Mouse (Mus musculus) midbrain, embryonic 13.5 days (tissue): ENCODE results near the gene Zfp771. TPM values are rescaled to one million over a fixed set of nuclear protein-coding genes. Genes with fewer than 3 reads are reported as not detected.
A peak's percentile ranks its signal among the peaks of the same experiment; 100 is the strongest.

Experiments used
- ATAC-seq: fragments of 200-750 bp; cut with Nextera tagmentation; 2 replicates; pipeline ENCODE4 v1.8.0; 2017; ENCODE audit warnings: mild to moderate bottlenecking, moderate TSS enrichment, moderate library complexity
- H3K27ac ChIP-seq: fragments of 300-500 bp; sonication (generic); 2 replicates; pipeline ENCODE4 v1.5.1; 2015; ENCODE audit warnings: inconsistent platforms, mild to moderate bottlenecking, moderate library complexity
- H3K27me3 ChIP-seq: fragments of 300-500 bp; sonication (generic); 2 replicates; pipeline ENCODE4 v1.6.1; 2015; ENCODE audit warnings: mild to moderate bottlenecking, inconsistent platforms
- H3K36me3 ChIP-seq: fragments of 300-500 bp; sonication (generic); 2 replicates; pipeline ENCODE4 v1.6.1; 2015; ENCODE audit warnings: mild to moderate bottlenecking, inconsistent platforms
- H3K4me1 ChIP-seq: fragments of 300-500 bp; sonication (generic); replicated peaks from 2 replicates; pipeline ENCODE4 v1.6.1; 2015; ENCODE audit warnings: inconsistent platforms
- H3K4me2 ChIP-seq: fragments of 300-500 bp; sonication (generic); replicated peaks from 2 replicates; pipeline ENCODE4 v1.6.1; 2015; ENCODE audit warnings: moderate library complexity, mild to moderate bottlenecking, inconsistent platforms
- H3K4me3 ChIP-seq: fragments of 300-500 bp; sonication (generic); replicated peaks from 2 replicates; pipeline ENCODE4 v1.5.1; 2015; ENCODE audit warnings: mild to moderate bottlenecking, inconsistent platforms
- H3K9ac ChIP-seq: fragments of 300-500 bp; sonication (generic); replicated peaks from 2 replicates; pipeline ENCODE4 v1.6.1; 2015; ENCODE audit warnings: mild to moderate bottlenecking, inconsistent platforms
- H3K9me3 ChIP-seq: fragments of 300-500 bp; sonication (generic); 2 replicates; pipeline ENCODE4 v1.6.1; 2016; ENCODE audit warnings: mild to moderate bottlenecking, inconsistent platforms
- WGBS: fragments of 180-500 bp; shearing (Covaris S2); methylation state at CpG from one replicate; pipeline ENCODE4 v1.1.7; 2015; 5-methylcytosine and 5-hydroxymethylcytosine counted together
- polyA plus RNA-seq: library from polyadenylated mRNA; unstranded; fragments of >200 nt; fragmentation: Nextera tagmentation; extraction: Ambion mirVana; gene quantifications from 2 replicates; pipeline ENCODE4 v1.2.1, GENCODE M21; 2015

Gene Zfp771
- polyA plus RNA-seq, 1 experiment from 2014 or later: 59.7 TPM

DNA sequence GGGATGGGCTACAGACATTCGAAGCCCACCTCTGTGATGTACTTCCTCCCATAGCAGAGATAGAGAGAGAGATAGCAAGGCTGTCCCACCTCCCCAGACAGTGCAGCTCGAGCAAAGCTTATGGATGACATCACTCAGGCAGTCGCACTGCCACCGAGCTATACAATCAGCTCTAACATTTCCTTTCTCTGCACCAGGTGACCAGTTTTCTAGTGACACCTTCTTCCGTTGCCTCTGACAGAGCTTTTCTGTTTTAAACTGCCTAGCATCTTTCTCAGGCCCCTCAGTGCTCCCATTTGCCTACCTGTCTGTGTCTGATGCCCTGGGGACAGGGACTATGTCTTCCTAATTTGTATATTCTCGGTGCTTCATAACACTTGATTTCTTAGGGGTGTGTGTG is 23.6 kb upstream of the Zfp771 start:
- peaks cover 4% of the 10 kb centered on the region; the same call in 1 of the 2 replicates for H3K36me3 ChIP-seq

GRCm38 (mm10) chr7:127223106-127223505 is 21.0 kb upstream of the Zfp771 start:
- peaks cover 5% of the 10 kb centered on the region; the same call in 1 of the 2 replicates for H3K36me3 ChIP-seq
- no peaks in the 10 kb centered on the region for H3K4me1 ChIP-seq
- H3K9me3 ChIP-seq: no peaks in the 10 kb centered on the region
- H3K9ac ChIP-seq: no peak overlapping the region
- H3K4me2 ChIP-seq: no peak overlapping the region
- no peaks in the 10 kb centered on the region for H3K27me3 ChIP-seq
- no peak overlapping the region for H3K4me3 ChIP-seq
- no peak for ATAC-seq
- WGBS: 97% methylated on average over 3 of the region's 3 CpGs
- H3K27ac ChIP-seq: no peak overlapping the region

More for the DNA sequence above, 23.6 kb upstream of the Zfp771 start:
- WGBS: 89% methylated on average over 6 of the region's 6 CpGs
- H3K4me1 ChIP-seq: no peaks in the 10 kb centered on the region
- H3K9me3 ChIP-seq: no peaks in the 10 kb centered on the region
- H3K27me3 ChIP-seq: no peaks in the 10 kb centered on the region
- no peak overlapping the region for H3K4me3 ChIP-seq
- no peak overlapping the region for H3K9ac ChIP-seq
- H3K27ac ChIP-seq: no peak overlapping the region
- no peak overlapping the region for H3K4me2 ChIP-seq
- no peak for ATAC-seq

DNA sequence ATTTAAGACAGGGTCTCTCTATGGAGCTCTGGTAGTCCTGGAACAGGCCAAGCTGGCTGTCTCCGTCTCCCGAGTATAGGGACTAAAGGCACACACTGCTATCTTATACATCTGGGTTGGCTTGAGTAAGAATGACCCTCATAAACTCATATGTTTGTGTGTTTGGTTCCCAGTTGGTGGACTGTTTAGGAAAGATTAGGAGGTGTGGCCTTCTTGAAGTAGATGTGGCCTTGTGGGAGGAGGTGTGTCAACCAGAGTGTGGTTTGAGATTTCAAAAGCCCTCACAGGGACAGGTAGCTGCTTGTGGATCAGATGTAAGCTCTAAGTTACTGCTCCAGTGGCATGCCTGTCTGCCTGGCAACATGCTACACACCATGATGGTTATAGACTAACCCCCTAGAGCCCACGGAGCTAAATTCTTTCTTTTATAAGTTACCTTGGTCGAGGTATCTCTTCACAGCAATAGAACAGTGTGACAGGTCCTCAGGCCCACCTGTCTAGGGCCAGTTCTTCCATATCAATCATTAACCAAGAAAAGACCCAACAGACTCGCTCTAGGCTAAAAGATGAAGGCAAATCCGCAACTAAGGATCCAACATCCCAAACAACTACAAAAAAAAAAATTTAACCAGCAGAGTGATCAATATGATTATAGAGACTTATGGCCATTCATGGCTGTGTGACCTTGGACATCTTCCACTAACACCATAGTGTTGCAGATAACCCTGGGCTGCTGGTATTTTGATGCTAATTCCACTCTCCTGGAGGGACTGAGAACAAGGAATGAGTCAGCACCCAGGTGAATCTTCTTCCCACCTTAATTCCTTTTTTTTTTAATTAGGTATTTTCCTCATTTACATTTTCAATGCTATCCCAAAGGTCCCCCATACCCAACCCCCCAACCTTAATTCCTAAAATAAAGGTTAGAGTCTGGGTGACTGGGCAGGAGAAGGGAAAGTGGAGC is 20.3 kb upstream of the Zfp771 start:
- Histone ChIP-seq H3K9me3 (no peaks in the 10 kb centered on the region), H3K27me3 (no peaks in the 10 kb centered on the region), H3K4me2 (no peak overlapping the region), H3K4me1 (no peaks in the 10 kb centered on the region), H3K27ac (no peak overlapping the region), H3K36me3 (peaks cover 5% of the 10 kb centered on the region; the same call in 1 of the 2 replicates), H3K9ac (no peak overlapping the region), H3K4me3 (no peak overlapping the region)
- WGBS: 94% methylated on average over 6 of the region's 6 CpGs
- no peak for ATAC-seq

DNA sequence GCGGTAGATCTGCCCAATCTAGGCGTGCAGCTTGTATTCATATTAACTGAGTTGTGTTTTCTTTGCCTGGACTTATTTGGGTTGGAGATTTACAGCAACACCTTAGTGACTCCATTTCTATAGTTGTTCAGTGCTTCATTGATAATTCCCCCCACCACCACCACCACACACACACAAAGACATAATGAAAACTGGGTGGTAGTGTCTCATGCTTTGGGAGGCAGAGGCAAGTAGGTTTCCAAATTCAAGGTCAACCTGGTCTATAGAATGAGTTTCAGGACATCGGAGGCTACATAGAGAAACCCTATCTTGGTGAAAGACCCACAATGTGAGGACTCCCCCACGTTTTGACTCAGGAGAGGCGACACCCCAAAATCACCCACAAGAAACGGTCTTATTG is 19.5 kb upstream of the Zfp771 start:
- Histone ChIP-seq H3K36me3 (peaks cover 9% of the 10 kb centered on the region), H3K9me3 (no peaks in the 10 kb centered on the region), H3K4me2 (no peak overlapping the region), H3K27ac (no peak overlapping the region), H3K27me3 (no peaks in the 10 kb centered on the region), H3K4me3 (no peak overlapping the region), H3K9ac (no peak overlapping the region), H3K4me1 (0 out of 2 replicates have a peak, but pooled peaks cover 2% of the 10 kb centered on the region)
- 94% methylated on average over 6 of the region's 6 CpGs for WGBS
- no peak for ATAC-seq

DNA sequence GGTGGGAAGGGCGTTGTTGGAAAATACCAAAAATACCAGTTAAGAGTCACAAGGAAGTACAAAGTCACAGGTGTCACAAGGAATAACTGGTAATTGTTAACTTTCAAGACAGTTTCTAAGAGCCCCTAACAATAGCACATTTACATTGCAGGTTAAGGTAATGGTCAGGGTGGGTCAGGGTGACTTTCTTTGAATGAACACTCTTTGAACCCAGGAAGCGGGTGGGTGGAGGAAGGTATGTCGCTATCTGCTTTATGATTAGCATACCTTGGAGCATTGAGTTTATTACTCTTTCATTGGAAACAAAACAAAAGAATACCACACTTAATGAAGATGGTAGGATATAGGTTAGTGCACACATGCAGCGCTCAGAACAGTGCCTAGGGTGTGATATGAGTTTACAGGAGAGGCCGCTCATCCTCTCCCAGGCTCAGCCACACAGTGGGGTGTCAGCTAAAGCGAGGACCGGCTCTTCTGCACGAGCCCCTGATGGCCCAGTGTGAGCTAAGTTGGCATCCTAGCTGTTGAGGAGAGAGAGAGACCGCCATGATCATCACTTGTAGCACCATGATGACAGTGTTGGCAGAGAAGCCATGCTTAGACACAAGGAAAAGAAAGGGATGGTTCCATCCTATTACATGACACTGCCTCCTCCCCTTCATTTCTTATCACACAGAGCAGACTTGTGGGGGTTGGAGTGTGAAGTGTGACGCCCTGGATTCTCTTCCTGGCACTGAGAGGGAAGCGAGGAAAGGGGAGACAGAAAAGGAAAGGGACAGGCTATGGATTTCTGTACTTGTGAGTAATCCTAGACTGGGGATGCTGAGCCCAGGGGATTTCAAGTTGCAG is 18.7 kb upstream of the Zfp771 start:
- Histone ChIP-seq H3K27me3 (no peaks in the 10 kb centered on the region), H3K9me3 (no peaks in the 10 kb centered on the region), H3K4me3 (no peak overlapping the region), H3K27ac (no peak overlapping the region), H3K4me1 (peaks cover 10% of the 10 kb centered on the region), H3K9ac (no peak overlapping the region), H3K36me3 (peaks cover 16% of the 10 kb centered on the region), H3K4me2 (no peak overlapping the region)
- ATAC-seq: no peak
- whole genome bisulfite sequencing: 92% methylated on average over 11 of the region's 11 CpGs

- no peaks in the 10 kb centered on the region for H3K27me3 ChIP-seq
- peaks cover 26% of the 10 kb centered on the region for H3K4me1 ChIP-seq
- H3K9me3 ChIP-seq: no peaks in the 10 kb centered on the region
- H3K4me3 ChIP-seq: no peak overlapping the region
- 69% methylated on average over 4 of the region's 4 CpGs for WGBS
- H3K36me3 ChIP-seq: peaks cover 19% of the 10 kb centered on the region
- no peak for ATAC-seq
- H3K9ac ChIP-seq: no peak overlapping the region
- H3K27ac ChIP-seq: no peak overlapping the region
- no peak overlapping the region for H3K4me2 ChIP-seq
Observed at GRCm38 (mm10) chr7:127228615-127229303, 15.3 kb upstream of the Zfp771 start.

- peak overlapping the region; percentile 98 for H3K9ac ChIP-seq
- H3K9me3 ChIP-seq: no peaks in the 10 kb centered on the region
- H3K27ac ChIP-seq: peak overlapping the region; percentile 97
- no peaks in the 10 kb centered on the region for H3K27me3 ChIP-seq
- H3K4me2 ChIP-seq: peak overlapping the region; percentile 92
- no peak for ATAC-seq
- 72% methylated on average over 3 of the region's 3 CpGs for WGBS
- peaks cover 33% of the 10 kb centered on the region for H3K36me3 ChIP-seq
- peak overlapping the region; percentile 94 for H3K4me3 ChIP-seq
- peaks cover 45% of the 10 kb centered on the region for H3K4me1 ChIP-seq
Observed at GRCm38 (mm10) chr7:127231376-127231775, 12.7 kb upstream of the Zfp771 start.

- H3K4me2 ChIP-seq: peak overlapping the region; percentile 92
- H3K36me3 ChIP-seq: peaks cover 39% of the 10 kb centered on the region
- peak overlapping the region; percentile 97 for H3K27ac ChIP-seq
- H3K4me1 ChIP-seq: peaks cover 50% of the 10 kb centered on the region
- no peaks in the 10 kb centered on the region for H3K9me3 ChIP-seq
- peak overlapping the region; percentile 98 for H3K9ac ChIP-seq
- 4% methylated on average over 20 of the region's 20 CpGs for WGBS
- no peak for ATAC-seq
- H3K27me3 ChIP-seq: no peaks in the 10 kb centered on the region
- H3K4me3 ChIP-seq: peak overlapping the region; percentile 94
Observed at GRCm38 (mm10) chr7:127231826-127232621, 12.1 kb upstream of the Zfp771 start.

DNA sequence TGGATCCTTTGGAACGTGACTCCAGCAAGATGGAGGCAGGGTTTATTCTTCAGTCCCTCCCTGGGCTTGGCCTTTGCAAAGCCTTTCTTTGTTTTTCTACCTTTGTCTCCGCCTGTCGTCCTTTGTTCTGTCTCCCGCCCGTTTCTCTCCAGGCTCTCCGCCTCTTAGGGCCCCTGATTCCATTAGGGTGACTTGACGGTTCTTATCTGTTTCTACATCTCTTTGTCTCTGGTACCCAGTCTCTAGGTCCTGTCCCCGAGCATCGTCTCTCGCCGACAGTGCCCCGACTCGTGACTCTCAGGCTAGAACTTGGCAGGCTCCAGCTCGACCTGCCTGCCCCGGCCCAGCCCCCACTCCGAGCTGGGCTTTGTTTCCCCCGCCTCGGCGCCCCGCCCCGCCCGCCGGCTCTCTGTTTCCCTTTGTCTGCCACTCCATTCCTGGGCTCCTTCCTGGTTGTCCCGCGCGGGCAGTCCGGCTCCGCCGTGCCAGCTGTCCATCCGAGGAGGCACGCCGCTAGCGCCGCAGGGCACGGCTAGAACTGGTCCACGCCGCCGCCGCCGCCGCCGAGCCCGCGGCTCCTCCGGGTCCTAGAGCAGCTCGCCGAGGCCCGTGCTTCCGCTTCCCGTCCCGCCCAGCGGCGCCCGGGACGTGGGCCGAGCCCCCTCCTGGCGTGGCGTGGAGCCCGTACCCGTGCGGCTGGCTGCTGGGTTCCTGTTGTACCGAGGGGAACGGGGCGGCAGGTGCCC is 11.3 kb upstream of the Zfp771 start, which contains the start of the genes Zfp553 and Sept1:
Zfp553 (plus strand) TSS at position 440 of the 746 bp plus-strand sequence.
Sept1 (minus strand) TSS at position 509 of the 746 bp plus-strand sequence.
- Histone ChIP-seq H3K27ac (peak within 1 kb of the TSS; percentile 97), H3K4me2 (peak within 1 kb of the TSS; percentile 92), H3K9me3 (no peaks in the 10 kb centered on the region), H3K4me1 (peaks cover 58% of the 10 kb centered on the region), H3K4me3 (peak within 1 kb of the TSS; percentile 94), H3K27me3 (no peaks in the 10 kb centered on the region), H3K9ac (peak within 1 kb of the TSS; percentile 98), H3K36me3 (peaks cover 47% of the 10 kb centered on the region)
- WGBS: under 1% methylated on average over 63 of the region's 64 CpGs
- peak; percentile 95 for ATAC-seq

DNA sequence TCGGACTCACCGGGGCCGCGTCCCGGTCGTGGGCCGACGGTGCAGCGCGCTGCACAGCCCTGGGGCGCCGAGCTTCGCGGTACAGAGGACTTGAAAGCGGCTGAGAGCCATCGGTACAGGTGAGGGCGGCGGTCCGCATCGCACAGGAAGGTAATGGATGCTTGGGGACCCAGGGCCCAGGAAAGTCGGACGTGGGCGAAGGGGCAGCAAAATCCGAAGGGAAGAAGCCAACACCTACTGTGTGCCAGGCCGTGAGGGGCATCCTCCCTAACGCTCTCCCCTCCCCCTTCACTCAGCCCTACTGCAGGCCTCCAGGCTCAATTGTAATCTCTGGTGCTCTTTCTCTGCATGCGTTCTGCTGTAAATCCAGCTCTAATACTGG is 10.7 kb upstream of the Zfp771 start:
- WGBS: under 1% methylated on average over 27 of the region's 27 CpGs
- no peaks in the 10 kb centered on the region for H3K9me3 ChIP-seq
- H3K27ac ChIP-seq: peak overlapping the region; percentile 97
- H3K4me3 ChIP-seq: peak overlapping the region; percentile 94
- H3K9ac ChIP-seq: peak overlapping the region; percentile 98
- H3K4me1 ChIP-seq: peaks cover 61% of the 10 kb centered on the region
- H3K4me2 ChIP-seq: peak overlapping the region; percentile 92
- H3K27me3 ChIP-seq: no peaks in the 10 kb centered on the region
- ATAC-seq: no peak; the same call in 1 of the 2 replicates
- H3K36me3 ChIP-seq: peaks cover 53% of the 10 kb centered on the region
